Mouse (Mus musculus) C2C12 (cell line): ENCODE data around the gene Trp53tg5.

Experiments
- CTCF ChIP-seq: IDR thresholded peaks from one replicate; pipeline ENCODE4 v1.5.1; 2011; ENCODE audit not compliant: control insufficient read depth, insufficient read depth, insufficient read length
- MYOD1 ChIP-seq: IDR thresholded peaks from one replicate; pipeline ENCODE4 v1.6.1; 2011; ENCODE audit warnings: low read depth; ENCODE audit not compliant: control insufficient read depth, insufficient read length
- MYOG ChIP-seq: IDR thresholded peaks from one replicate; pipeline ENCODE4 v1.6.1; 2011; ENCODE audit not compliant: control insufficient read depth, insufficient read length; ENCODE audit errors: extremely low read depth
- USF1 ChIP-seq: IDR thresholded peaks from one replicate; pipeline ENCODE4 v1.6.1; 2011; ENCODE audit warnings: low read depth, mild to moderate bottlenecking, control low read depth, moderate library complexity

DNA sequence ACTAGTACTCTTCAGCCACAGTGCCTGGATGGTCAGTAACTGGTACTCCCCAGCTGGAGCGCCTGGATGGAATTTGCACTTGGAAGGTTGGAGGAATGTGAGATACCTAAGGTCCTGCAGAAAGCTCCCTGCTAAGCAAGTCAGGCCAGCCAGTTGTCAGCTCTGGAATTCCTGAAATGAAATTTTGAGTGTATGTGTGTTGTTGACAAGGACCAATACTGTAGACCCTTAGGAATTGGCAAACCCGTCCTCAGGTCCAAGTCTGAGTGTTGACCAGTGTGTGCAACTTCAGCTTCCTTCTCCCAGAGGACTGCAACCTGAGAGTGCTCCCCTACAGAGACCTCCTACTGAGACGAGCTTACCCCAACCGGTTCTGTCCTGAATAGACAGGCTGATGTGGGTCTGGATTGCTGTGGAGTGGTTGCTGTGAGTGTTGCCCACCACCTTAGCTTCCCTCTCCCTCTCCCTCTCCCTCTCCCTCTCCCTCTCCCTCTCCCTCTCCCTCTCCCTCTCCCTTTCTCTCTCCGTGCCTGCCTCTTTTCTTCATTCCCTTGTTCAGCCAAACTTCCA lies 37.2 kb upstream of the Trp53tg5 start:
- TF ChIP-seq CTCF (no peak), MYOD1 (no peak), MYOG (no peak), USF1 (no peak)
